Mouse (Mus musculus) layer of hippocampus, postnatal 10 days (tissue): ENCODE results near the gene 4930505A04Rik. TPM values are rescaled to one million over a fixed set of nuclear protein-coding genes. Genes with fewer than 3 reads are reported as not detected.
"Not testable (repeated sequence)": the region's sequence is repeated elsewhere in the genome, so short reads cannot be mapped to it uniquely, and the experiment has no call there.

Experiments
- DNase-seq, 2 experiments: peaks; one replicate each; pipeline ENCODE4 v3.0.0; 2021; ENCODE audit warnings: low spot score in 2 of 2
- long read RNA-seq: library from polyadenylated mRNA; stranded (forward); transcript quantifications from one replicate; pipeline ENCODE4 v2.0.0, GENCODE M21; 2023
- total RNA-seq, 2 experiments: library from RNA; stranded (reverse); gene quantifications; 2 replicates each; pipeline ENCODE4 v1.2.3; 2021

4930505A04Rik gene
- total RNA-seq, result under 1 TPM; 0.41 to 0.89 TPM
- long read RNA-seq, result 0 reads

DNA sequence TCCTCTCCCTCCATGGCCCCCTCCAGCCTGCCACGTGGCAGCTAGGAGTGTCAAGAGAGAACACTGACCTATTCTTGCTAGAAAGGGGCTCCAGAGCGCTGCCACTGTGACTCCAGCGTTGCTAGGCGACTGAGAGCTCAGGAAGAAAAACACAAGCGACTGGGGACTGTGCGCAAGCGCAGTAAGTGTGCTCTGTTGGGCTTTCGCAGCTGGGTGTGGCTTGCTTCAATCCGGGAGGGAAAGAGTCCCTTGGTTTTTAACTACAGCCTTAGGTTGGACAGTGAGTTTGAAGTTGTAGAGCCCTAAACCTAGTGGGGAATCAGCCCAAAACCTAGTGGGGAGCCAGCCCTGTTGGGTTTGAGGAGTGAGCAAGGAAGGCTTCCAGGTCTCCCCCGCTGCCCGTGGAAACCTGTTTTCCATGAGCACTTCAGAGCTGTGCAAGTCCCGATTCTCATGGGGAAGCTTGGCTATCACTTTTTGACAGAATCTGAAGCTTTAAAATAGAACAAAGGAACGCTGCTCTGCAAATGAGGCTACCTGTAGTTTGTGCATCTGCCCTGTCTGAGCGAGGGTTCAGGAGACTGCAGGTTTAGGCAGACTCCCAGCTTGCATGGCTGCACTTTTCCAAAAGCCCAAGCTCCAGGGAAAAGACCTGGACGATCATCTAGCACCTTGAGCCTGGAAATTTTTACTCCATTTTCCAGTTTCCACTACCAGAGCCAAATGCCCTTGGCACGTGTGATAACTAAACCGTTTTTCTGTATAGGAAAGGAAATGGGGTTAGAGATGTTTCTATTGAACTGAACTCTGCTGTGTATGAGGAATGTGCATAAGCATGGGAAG, at the start of gene 4930505A04Rik:
TSS of gene 4930505A04Rik (minus strand) at position 77 of the 843 bp plus-strand sequence.
- DNase-seq, result peak; percentile 74 to 83

DNA sequence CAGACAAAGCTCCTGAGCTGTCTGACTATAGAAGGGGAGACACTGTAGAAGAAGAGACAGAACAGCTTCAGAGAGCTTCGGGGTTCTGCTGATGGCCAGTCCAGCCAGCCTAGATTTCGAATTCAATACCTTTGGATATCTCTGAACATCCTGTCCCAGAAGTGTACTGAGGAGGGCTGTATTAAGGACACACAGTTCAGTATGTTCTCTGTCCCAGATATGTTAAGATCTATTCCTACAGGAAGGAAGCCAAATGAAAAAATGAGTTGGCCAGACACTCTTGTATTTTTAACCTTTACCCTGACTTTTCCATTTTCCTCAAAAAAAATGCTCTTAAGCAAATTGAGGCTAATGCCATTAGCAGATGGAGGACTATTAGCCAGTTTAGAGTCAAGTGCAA, 45.5 kb upstream of the 4930505A04Rik start:
- no peak for DNase-seq

DNA sequence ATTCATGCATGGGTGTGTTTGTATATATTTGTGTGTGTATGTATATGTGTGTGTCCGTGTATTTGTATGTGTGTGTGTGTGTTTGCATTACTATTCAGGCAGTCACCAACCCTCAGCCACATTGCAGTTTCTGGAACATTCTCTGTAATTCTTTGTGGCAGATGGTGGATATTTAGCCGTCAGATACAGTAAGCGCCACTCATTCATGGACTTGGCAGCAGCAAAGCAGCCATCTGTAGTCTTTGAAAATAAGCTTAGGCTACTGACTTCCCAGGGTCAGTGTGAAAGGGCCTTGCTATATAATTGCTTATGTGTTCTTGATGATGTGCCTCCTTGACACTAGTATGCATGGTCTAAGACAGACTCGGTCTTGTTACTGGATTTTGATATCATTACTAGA, 36.6 kb upstream of the 4930505A04Rik start:
- DNase-seq, result no peak

DNA sequence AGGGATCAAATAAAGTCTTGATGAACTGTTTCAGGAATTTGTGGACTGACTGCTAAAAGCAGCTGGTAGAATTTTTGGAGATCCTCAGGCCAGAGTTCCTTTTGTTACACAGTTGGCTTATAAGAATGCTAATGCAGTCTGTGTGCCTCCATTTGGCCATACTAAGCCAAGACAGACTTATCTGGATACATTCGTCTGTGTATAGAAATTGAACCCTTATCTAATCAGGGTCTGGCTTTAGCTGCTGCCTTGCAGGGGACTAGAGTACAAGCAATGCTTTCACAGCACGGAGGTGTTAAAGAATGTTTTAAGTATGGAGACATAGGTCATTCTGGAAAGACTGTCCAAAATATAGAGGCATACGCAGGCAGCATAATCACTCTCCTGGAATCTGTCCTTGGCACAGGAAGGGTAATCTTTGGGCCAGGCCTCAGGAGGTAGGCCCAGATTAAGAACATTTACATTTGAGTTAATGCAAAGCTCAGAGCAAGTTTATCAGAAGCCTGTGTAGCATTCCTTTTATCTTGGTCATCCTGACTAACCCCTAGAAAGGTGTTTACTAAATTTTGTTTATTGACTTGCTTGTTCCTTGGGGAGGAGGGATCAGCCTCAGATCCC, 27.2 kb upstream of the 4930505A04Rik start:
- no peak for DNase-seq

DNA sequence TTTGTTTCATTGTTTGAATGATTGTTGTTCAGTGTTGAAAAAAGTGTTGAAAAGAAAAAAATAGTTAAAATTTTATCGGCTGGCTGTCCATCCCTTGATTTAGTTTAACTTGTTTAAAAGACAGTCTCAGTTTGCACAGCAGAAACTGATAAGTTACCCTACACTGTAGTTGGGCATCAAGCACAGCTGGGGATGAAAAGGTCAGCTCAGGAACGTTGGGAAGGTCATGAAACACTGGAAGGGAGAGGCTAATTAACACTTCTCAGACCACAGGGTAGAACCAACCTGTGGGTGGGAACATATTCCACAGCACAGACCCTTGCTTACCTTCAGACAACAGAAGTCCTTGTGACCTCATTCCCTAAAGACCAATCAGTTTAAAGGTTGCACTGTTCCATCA, 25.5 kb upstream of the 4930505A04Rik start:
- DNase-seq, result no peak

DNA sequence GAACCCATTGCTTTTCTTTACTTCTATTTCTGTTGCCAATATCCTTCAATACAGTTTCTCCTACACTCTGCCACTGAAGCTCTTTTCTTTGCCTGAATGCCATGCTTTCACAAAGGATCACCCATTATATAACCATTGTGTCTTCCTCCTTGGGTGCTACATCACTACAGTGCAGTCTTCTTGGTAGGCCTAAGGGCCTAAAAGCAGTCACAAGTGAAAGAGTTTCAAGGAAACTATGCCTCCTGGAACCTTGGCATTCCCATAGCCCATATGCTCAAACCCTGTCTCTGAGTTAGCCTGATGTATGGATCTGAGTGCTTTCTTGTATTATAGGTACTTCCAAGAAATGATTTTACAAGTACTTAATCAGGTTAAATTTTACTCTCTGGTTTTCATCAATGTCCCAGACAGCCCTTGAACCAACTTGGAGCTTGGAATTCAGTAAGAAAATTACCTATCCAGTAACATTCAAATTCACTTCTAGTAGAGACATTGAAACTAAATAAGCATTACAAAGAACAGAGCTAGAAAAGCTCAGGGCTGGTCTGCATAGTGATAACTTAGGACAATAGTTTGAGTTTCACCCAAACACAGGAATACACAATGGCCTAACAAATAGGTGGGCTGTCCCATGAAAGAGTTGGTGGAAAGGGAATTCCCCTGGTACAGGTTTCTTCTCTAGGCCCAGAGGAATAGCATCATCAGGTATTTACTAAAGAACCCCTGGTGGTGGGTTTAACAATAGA, 20.1 kb upstream of the 4930505A04Rik start:
- DNase-seq, result no peak

DNA sequence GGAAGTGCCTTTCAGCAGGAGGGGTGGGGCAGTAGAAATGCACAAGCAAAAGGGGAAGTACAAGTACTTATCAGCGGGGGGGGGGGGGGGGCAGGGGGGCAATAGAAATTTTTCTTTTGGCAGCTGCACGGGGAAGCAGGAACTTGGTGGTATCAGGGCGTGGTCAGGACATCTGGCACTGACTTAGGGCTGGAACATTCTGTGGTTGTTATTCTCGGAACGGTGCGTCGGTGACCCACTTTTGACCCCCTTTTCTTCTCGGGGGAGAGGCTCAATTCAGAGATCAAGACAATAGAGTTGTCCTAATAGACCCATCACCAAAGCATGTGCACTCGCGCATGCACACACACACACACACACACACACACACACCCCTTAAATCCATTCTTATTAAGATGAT, 16.6 kb upstream of the 4930505A04Rik start:
- DNase-seq, result no peak

DNA sequence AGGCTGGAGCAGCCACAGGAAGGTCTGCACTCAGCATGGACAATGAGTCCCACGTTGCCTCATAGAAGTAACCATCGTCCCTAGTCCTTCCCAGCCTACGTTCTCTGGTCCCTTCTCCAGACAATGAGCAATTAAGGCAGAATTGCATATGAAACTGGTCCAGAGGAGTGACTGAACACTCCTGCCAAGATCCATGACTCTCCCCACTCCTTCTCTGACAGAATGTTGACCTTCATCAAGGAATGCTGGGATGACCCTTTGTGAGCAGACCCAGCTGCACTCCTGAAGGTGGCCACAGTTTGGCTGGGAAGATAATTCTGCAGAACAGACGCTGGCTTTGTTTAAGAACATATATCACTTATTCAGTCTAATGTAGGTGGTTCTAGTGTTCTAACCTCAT, 11.7 kb upstream of the 4930505A04Rik start:
- DNase-seq, result no peak

DNA sequence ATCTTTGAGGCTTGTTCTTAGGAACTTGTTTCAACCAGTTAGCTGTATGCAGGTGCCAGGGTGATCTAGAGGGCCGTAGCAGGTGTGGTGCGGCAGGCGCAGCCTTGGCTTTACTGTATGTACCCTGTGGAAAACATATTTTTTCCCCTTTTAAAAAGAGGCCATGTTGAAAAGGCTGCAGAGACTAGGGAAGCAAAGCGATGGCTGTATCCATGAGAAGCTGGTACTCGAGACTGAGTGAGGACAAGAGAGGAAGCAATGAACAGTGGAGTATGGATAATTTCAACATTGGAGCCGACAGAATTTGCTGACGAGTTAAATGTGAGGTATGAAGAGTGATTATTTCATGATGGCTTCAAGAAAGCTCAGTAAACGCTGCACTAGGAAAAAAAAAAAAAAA, 440 bp downstream of the 4930505A04Rik start:
- DNase-seq, result no peak

DNA sequence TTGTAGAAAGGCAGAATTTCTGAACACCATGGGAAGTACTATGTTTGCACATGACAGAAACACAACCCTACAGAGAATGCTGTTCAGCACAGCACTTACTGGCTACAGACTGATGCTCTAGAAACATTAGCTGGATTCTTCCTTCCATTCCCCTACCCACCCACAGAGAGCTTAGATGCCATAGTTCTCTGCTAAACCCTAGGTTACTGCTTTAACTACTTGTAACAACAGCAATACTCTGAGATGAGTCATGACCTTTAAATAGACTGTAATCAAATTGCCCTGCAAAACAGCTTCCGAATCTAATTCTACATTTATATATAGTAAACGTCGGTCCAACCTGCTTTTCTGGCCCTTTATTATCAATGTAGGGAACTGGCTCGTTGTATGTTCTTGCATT, 17.3 kb downstream of the 4930505A04Rik start:
- DNase-seq, result no peak

DNA sequence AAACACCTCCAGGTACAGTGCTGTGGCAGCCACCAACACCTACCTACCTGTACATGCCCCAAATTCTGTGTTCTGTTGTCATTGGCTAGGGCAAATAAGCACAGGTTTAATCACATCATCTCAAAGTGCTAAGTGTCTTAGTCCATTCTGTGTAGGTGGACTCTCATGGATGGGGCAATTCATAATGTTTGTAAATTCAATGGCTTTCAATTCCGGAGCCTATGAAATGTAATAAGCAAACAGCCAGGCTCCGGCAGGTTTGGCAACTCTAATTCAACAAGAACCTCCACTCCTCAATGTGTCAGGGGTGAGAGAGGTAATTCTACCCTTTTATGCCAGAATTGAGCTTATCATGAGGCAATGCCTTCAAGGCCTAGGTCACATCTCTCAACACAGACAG, 23.5 kb downstream of the 4930505A04Rik start:
- DNase-seq, result no peak

DNA sequence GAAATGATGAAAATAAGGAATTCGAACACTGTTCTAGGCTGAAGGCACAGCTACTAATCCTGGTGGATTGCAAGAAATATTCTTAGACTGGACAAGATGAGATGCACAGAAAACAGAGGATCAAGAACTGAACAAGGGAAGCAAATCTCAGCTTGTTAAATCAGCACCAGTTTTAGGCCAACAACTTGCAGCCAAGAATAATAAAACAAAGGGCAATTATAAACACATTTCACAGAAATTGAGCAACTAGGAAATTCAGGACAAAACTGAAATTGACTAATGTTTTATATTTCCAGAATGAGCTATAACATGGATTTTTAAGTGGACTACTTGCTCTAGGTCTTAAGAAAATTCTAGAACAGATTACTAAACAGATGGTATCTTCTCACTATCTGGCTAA, 24.1 kb downstream of the 4930505A04Rik start:
- no peak for DNase-seq

DNA sequence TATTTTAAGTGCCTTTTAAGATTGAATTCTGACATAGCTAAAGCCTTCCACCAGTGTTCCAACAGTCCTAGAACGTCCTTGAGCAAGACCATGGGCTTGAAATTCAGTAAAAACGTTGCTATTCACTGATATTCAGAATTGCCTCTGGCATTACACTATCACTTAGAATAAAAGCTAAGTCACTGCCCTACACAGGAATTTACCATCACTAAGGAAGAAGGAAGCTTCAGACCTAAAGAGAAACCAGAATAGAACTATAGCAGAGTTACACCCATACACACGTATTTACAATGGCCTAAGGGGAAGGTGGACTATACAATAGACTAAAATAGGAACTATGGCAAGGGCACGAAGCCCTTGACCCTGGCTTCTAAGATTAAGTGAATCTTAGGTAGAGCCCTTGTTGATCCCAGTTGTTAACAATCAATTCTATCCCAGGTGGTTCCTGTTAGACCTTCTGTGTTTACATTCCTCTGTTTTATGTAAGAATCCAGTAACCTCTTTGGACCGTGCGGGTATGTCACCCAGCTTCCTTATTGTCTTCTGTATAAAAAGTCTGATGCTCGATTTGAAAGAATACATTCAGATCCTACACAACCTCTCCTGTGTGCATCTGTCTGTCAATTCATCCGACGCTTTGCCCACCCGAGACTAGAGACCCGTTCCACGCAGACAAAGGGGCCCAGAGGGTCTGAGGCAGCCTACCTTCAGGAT, 27.3 kb downstream of the 4930505A04Rik start:
- not testable (repeated sequence) for DNase-seq

DNA sequence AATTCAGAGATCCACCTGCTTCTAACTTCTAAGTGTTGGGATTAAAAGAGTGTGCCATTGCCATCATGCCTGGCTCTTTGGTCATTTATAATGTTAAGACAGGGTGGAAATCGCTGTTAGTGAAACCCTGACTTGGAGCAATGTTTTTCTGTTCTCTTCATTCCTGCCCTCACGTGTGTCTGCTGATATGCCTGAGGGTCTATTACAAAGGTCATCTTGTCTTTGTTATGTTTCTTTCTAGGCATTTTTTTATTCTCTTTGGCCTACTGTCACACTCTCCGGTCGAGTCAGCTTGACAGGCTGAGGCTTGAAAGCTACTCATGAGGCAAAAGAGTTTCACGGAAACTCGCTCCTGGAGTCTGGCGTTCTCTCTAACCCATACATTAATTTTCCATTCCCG, 27.9 kb downstream of the 4930505A04Rik start:
- DNase-seq, result no peak

DNA sequence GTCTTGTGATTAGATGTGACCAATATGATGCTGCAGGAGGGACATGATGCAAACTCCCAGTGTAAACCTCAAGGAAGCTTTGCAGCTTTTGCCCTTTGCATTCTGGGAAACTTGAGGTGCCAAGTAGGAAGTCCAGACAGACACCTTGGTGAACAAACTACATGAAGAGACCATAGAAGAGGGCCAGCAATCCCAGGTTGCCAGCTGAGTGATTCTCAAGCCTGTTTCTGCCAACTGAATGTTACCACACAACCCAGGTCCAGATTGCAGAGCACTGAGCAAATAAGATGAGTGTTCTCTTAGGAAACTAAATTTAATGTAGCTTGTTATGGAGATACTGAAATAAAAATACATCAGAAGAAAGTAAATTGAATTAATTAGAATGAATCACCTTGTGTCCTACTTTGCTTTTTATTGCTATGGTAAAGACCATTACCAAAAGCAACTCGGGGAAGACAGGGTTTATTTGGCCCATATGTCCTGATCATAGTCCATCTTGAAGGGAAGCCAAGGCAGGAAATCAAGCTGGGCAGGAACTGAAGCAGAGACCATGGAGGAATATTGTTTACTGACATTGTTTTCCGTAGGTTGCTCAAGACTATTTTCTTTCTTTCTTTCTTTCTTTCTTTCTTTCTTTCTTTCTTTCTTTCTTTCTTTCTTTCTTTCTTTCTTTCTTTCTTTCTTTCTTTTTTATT, 38.2 kb downstream of the 4930505A04Rik start:
- DNase-seq, result no peak

DNA sequence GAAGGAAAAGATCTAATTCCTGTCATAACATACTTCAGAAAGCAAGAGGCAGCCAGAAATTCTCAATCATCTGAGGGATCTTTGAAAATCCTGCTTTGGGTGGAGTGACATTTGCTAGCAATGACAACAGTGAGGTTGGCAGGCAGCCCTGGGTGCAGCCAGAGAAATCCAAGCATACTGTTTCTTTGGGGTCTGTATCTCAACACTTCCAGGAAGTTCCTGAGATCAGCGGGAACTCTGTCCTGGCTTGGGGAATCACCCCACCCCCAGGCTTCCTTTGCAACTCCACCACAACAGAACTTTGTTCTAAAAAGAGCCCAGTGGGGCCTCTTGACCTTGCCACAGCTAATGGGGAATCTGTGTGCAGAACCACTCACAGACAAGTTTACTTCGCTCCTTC, 66.0 kb downstream of the 4930505A04Rik start:
- DNase-seq, result peak; percentile 16 to 36

DNA sequence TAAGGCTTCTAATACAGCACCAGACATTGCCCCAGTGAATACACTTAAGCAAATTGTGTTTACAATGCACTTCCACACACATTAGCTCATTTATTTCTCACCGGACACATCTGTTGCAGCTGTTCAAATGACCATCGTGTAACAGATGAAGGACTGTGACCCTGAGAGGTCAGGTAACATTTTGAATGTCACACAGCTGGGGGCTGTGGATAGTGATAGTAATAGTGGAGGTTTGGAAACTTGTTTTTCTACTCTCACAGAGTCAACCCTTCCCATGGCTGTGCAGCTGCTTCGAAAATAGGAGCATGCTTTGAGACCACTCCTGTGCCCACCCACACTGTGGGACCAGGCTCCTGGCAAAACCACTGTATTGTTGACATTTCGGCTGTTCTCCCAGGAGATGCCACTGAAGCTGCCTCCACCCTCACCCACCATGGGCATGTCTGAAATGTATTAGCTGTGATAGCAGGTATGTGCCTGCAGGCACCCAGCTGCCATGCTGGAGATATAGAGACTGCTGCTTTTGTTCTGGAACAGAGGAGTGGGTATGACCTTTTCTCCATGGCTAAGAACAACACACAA, 66.9 kb downstream of the 4930505A04Rik start:
- no peak for DNase-seq

DNA sequence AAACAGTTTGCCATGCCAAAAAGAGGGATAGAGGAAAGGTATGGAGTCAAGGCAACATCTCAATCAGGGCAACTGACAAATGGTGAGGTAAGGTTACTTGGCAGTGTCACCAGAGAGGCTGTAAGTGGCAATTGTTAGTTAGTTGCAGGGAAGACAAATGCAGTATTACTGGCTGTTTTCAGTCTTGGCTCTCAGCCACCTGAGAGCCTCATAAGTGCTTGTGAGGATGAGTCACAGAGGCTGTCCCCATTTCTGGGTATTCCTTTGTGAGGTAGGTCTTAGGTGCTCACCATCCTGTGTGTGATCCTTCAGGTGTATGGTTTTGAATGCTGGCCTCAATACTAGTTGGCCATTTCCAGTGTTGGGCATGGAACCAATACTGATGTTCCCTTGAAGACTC, 77.3 kb downstream of the 4930505A04Rik start:
- no peak for DNase-seq

DNA sequence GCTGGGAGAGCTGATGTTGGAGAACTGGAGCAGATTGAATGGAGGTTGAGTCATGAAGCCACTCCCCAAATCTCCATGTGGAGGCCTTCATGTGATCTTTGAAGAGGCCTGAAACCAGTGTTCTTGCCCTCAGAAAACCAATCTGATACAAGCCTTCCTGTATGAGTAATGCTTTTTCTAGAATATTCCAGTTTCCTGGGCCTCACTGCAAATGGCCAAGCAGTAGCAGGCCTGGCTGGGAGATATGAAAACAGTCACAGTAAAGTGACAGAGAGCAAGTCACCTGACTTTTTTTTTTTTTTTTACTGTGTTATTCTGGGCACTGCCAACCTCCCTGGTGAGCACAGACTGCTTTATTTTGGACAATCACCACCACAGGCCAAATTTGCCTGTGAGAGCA, 88.6 kb downstream of the 4930505A04Rik start:
- DNase-seq, result no peak
